Mouse (Mus musculus): Measurements from ENCODE around the gene Znrf1. TPM values are rescaled to one million over a fixed set of nuclear protein-coding genes. Genes with fewer than 3 reads are reported as not detected.
A peak's percentile ranks its signal among the peaks of the same experiment; 100 is the strongest.

The Znrf1 gene
- polyA plus RNA-seq, 1 experiment from 2014 or later: 44.8 TPM

DNA sequence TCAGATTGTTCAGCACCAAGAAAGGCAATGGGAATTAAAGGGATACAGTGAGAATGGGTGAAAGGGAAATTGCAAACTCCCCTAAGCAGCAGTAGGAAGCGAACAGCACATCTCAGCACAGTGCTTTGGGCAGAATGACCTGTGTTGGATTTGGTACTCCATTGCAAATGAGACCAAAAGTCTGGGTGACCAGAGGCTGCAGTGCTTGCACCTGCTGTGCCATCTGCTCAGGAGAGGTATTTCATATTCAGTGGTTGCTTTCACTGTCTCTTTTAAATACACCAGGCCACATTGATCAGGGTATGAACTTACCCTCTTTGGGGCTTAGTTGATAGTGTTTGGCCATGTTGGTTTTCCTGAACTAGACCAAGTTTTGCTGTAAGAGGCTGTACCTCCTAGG, 43.4 kb downstream of the Znrf1 start:
- peaks cover 78% of the 10 kb centered on the region for H3K36me3 ChIP-seq

DNA sequence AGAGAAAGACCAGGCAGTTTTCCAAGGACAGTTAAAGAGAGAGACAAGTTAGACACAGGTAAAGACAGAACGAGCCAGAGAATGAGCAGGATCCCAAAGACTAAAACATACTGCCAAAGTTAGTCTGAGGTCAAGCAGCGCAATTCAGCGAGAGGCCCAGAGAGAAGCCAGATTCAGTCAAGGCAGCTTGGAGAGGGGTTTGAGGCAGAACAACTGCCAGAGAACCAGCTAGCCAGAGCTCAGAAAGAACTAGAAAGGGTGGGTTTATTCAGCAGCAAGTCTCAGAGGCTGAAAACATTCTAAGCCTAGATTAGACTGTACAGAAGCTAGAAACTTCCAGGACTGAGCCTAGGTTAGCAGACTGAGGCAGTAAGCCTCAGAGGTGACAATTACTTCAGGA, 44.4 kb downstream of the Znrf1 start:
- peaks cover 75% of the 10 kb centered on the region for H3K36me3 ChIP-seq
- no peaks in the 10 kb centered on the region for H3K4me1 ChIP-seq
- 90% methylated on average over 3 of the region's 3 CpGs for WGBS
- no peak overlapping the region for H3K4me3 ChIP-seq
- H3K27me3 ChIP-seq (ENCODE audit: low read depth, poor library complexity, severe bottlenecking): no peaks in the 10 kb centered on the region
- DNase-seq (ENCODE audit: low spot score): no peak
- H3K27ac ChIP-seq: no peak overlapping the region
- H3K9me3 ChIP-seq (replicated peaks): no peaks in the 10 kb centered on the region

More for the DNA sequence above, 43.4 kb downstream of the Znrf1 start:
- DNase-seq (ENCODE audit: low spot score): no peak
- Histone ChIP-seq H3K4me3 (no peak overlapping the region), H3K9me3 (replicated peaks) (no peaks in the 10 kb centered on the region), H3K4me1 (no peaks in the 10 kb centered on the region), H3K27ac (no peak overlapping the region), H3K27me3 (ENCODE audit: low read depth, poor library complexity, severe bottlenecking) (no peaks in the 10 kb centered on the region)
- 97% methylated on average over 1 of the region's 1 CpGs for WGBS

DNA sequence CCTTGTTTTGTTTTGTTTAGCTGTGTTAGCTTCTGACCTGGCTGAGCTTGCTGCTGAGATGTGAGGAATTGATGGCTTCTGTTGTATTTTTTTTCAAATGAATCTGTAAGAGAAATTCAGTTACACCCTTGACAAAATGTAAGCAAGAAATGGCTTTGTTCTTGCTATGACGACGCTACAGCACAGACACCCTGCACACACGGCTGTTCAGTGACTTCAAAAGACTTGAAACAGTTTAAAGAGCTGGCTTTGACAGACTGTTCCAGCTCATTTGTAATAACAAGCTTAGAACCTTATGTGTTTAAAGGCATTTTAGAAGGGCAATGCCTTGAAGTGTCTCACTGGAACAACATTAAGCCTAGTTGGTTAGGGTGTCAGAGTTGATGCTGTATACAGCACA, 46.5 kb downstream of the Znrf1 start:
- WGBS: 80% methylated on average over 3 of the region's 3 CpGs
- Histone ChIP-seq H3K4me1 (no peaks in the 10 kb centered on the region), H3K4me3 (no peak overlapping the region), H3K27me3 (ENCODE audit: low read depth, poor library complexity, severe bottlenecking) (no peaks in the 10 kb centered on the region), H3K9me3 (replicated peaks) (no peaks in the 10 kb centered on the region), H3K27ac (no peak overlapping the region), H3K36me3 (peaks cover 61% of the 10 kb centered on the region)
- no peak for DNase-seq (ENCODE audit: low spot score)

DNA sequence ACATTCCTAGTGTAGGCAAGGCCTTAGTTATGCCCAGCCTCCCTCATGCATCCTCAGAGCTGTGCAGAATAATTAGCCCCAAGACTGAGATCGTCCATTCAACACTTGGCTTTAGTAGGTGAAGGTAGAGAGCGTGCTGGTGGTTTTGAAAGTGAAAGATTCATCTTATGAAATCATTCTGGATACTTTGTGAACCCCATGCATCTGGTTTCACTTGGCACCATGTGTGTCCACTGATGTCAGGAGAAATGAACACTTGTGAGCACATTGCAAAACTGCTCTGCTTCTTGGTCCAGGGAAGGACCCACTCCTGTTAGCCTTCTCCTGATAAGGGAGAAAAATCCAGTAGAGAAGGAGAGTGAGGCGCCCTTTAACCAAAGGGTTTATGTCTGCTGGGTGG, 49.0 kb downstream of the Znrf1 start:
- no peak for DNase-seq (ENCODE audit: low spot score)
- Histone ChIP-seq H3K36me3 (peaks cover 44% of the 10 kb centered on the region), H3K9me3 (replicated peaks) (no peaks in the 10 kb centered on the region), H3K4me3 (no peak overlapping the region), H3K27ac (no peak overlapping the region), H3K4me1 (no peaks in the 10 kb centered on the region), H3K27me3 (ENCODE audit: low read depth, poor library complexity, severe bottlenecking) (no peaks in the 10 kb centered on the region)
- 90% methylated on average over 3 of the region's 3 CpGs for WGBS

DNA sequence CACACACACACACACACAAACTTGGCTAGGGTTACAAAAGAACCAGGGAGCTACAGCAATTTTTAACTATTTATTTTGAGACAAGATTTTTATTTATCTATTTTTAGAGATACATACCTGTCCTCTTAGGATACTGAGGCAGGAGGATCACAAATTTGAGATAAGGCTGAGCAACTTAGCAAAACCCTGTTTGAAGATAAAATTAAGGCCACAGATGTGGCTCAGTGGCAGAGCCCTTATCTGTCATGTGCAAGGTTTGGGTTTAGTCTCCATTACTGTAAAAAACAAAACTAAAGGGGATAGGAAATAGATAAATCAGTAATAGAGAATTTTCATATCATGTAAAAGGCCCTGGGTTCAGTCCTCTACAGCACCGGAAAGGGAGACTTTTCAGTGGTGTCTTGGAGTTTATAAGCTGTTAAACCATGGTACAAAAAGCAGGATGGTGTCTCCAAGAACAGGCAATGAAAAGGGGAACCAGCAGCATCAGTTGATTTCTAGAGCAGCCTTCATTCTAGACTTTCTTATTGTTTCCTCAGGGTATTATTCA, 51.7 kb downstream of the Znrf1 start:
- 88% methylated on average over 1 of the region's 1 CpGs for WGBS

DNA sequence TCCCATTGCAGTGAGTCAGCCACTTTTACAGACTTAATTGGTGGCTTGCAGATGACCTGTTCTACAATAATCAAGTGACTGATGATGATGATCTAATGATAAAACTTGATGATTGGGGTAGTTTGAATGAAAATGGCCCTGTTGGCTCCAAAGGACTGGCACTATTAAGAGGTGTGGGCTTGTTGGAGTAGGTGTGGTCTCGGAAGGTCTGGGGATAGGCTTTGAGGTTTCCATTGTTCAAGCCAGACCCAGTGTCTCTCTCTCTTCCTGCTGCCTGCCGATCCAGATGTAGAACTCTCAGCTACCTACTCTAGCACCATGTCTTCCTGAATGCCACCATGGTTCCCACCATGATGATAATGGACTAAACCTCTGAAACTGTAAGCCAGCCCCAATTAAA, 52.4 kb downstream of the Znrf1 start:
- Histone ChIP-seq H3K4me1 (no peaks in the 10 kb centered on the region), H3K27ac (no peak overlapping the region), H3K4me3 (no peak overlapping the region), H3K27me3 (ENCODE audit: low read depth, poor library complexity, severe bottlenecking) (no peaks in the 10 kb centered on the region), H3K36me3 (peaks cover 40% of the 10 kb centered on the region), H3K9me3 (replicated peaks) (no peaks in the 10 kb centered on the region)
- WGBS: 84% methylated on average over 2 of the region's 2 CpGs
- no peak for DNase-seq (ENCODE audit: low spot score)

More for the DNA sequence above, 51.7 kb downstream of the Znrf1 start:
- no peak for DNase-seq (ENCODE audit: low spot score)
- Histone ChIP-seq H3K4me3 (no peak overlapping the region), H3K27me3 (ENCODE audit: low read depth, poor library complexity, severe bottlenecking) (no peaks in the 10 kb centered on the region), H3K36me3 (peaks cover 46% of the 10 kb centered on the region), H3K9me3 (replicated peaks) (no peaks in the 10 kb centered on the region), H3K4me1 (no peaks in the 10 kb centered on the region), H3K27ac (no peak overlapping the region)

DNA sequence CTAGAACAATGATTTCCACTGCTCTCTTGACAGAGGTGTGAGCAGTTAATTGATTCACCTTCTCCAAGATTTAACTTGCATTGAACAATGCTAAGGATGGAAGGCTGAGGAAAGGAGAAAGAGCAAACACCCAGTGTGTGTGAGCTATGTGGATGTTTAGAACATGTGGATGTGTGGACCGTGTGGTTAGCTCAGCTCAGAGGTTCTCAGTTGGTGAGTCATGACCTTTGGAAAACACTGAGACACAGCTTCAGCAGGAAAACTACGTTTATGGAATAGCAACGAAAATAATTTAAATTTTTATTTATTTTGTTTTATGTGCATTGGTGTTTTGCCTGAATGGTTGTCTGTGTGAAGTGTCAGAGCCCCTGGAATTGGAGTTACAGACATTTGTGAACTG, 54.3 kb downstream of the Znrf1 start:
- Histone ChIP-seq H3K9me3 (replicated peaks) (no peaks in the 10 kb centered on the region), H3K27ac (no peak overlapping the region), H3K27me3 (ENCODE audit: low read depth, poor library complexity, severe bottlenecking) (no peaks in the 10 kb centered on the region), H3K4me1 (0 out of 2 replicates have a peak, but pooled peaks cover 2% of the 10 kb centered on the region), H3K4me3 (no peak overlapping the region), H3K36me3 (peaks cover 27% of the 10 kb centered on the region)
- WGBS: 96% methylated on average over 3 of the region's 3 CpGs
- no peak for DNase-seq (ENCODE audit: low spot score)

DNA sequence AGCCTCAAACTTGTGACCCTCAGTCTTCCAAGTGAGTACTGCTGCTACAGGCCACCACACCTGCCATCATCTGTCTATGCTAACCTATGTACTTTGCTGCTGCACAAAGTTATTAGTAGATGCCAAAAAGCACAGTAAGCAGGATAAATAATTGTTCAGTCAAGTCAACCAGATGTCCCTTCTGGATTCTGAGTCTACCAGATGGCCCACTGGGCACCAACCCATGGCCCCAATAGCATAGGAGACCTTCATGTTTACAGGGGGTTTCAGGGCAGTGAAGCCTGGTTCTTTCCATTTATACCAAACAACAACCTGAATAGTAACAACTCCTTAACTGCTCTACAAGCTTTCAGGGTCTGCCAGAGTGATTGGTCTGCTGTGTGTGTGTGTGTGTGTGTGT, 55.3 kb downstream of the Znrf1 start:
- Histone ChIP-seq H3K9me3 (replicated peaks) (no peaks in the 10 kb centered on the region), H3K4me1 (peaks cover 10% of the 10 kb centered on the region), H3K4me3 (no peak overlapping the region), H3K27me3 (ENCODE audit: low read depth, poor library complexity, severe bottlenecking) (no peaks in the 10 kb centered on the region), H3K27ac (no peak overlapping the region), H3K36me3 (peaks cover 27% of the 10 kb centered on the region)
- DNase-seq (ENCODE audit: low spot score): no peak

DNA sequence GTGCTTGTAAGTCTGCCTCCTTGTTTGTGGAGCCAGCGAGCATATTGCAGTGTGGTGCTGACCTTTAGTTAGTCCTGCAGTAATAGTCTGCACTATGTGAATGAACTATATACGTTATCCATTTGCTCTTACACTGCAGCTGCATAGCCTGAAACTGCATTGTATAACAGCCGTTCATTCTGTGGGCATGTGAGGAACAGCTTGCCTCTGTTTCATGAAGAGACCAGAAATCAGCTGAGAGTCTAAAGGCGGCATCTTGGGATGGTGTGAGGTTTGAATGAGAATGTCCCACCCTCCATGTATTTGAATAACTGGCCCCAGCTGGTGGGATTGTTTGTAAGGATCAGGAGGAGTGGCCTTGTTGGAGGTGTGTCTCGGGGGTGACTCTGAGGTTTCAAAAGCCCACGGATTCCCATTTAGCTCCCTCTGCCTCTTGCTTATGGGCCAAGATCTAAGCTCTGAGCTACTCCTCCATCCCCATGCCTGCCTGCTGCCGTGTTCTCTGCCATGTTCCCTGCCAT, 56.6 kb downstream of the Znrf1 start:
- peaks cover 23% of the 10 kb centered on the region for H3K4me1 ChIP-seq
- no peaks in the 10 kb centered on the region for H3K27me3 ChIP-seq (ENCODE audit: low read depth, poor library complexity, severe bottlenecking)
- no peak for DNase-seq (ENCODE audit: low spot score)
- WGBS: 93% methylated on average over 7 of the region's 7 CpGs
- H3K36me3 ChIP-seq: peaks cover 24% of the 10 kb centered on the region
- no peak overlapping the region for H3K27ac ChIP-seq
- no peaks in the 10 kb centered on the region for H3K9me3 ChIP-seq (replicated peaks)
- no peak overlapping the region for H3K4me3 ChIP-seq

DNA sequence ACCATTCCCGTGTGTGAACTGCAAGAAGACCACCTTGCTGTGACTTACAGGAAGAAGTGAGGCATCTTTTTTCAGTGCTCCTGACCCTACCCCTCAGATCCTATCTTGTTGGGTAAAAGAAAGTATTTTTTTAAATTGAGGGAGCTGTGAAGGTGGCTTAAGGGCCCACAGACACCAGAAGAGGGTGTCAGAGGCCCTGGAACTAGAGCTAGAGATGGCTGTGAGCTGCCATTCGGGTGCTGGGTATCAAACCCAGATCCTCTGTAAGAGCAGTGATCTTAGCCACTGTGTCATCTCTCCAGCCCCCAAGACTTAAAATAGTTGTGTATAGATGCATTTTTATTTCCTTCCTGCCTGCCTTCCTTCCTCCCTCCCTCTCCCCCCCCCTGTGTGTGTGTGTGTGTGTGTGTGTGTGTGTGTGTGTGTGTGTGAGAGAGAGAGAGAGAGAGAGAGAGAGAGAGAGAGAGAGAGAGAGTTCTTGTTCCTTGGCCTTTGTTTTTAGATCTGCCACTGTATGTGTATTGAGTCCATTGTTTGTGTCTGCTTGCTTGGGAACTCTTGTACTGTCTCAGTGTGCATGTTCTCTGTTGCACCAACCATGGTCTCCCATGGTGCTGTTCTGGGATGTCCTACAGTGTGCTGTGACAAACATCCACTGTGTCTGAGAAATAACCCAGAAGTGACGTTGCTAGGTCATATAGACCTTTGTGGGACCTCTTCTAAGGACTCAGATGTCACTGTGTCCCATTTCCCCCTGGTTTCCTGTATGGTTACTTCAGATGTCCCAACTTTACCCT, 58.3 kb downstream of the Znrf1 start:
- WGBS: 82% methylated on average over 3 of the region's 3 CpGs
- no peak for DNase-seq (ENCODE audit: low spot score)
- Histone ChIP-seq H3K9me3 (replicated peaks) (no peaks in the 10 kb centered on the region), H3K27me3 (ENCODE audit: low read depth, poor library complexity, severe bottlenecking) (no peaks in the 10 kb centered on the region), H3K4me1 (peaks cover 24% of the 10 kb centered on the region), H3K27ac (no peak overlapping the region), H3K36me3 (peaks cover 24% of the 10 kb centered on the region), H3K4me3 (no peak overlapping the region)

DNA sequence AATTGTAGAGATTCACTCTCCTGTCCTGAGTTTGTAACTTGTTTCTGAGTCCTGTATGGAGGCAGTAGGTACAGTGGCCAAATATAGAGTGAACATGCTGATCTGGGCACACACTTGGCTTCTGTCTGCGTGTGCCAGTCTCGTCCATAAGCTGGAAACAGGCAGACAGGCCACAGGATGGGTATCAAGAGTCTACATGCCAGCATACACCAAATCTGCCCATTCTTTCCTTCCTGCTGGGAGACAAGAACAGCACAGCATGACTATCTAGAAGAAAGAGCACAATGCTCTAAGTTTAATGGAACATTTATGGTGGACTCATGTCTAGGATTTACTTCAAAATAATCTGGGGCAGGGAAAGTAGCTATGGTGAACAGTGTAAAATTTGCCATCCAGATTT, 59.1 kb downstream of the Znrf1 start:
- WGBS: 94% methylated on average over 2 of the region's 2 CpGs
- Histone ChIP-seq H3K4me3 (no peak overlapping the region), H3K4me1 (peaks cover 24% of the 10 kb centered on the region), H3K36me3 (peaks cover 18% of the 10 kb centered on the region), H3K9me3 (replicated peaks) (no peaks in the 10 kb centered on the region), H3K27me3 (ENCODE audit: low read depth, poor library complexity, severe bottlenecking) (no peaks in the 10 kb centered on the region), H3K27ac (no peak overlapping the region)
- DNase-seq (ENCODE audit: low spot score): no peak

DNA sequence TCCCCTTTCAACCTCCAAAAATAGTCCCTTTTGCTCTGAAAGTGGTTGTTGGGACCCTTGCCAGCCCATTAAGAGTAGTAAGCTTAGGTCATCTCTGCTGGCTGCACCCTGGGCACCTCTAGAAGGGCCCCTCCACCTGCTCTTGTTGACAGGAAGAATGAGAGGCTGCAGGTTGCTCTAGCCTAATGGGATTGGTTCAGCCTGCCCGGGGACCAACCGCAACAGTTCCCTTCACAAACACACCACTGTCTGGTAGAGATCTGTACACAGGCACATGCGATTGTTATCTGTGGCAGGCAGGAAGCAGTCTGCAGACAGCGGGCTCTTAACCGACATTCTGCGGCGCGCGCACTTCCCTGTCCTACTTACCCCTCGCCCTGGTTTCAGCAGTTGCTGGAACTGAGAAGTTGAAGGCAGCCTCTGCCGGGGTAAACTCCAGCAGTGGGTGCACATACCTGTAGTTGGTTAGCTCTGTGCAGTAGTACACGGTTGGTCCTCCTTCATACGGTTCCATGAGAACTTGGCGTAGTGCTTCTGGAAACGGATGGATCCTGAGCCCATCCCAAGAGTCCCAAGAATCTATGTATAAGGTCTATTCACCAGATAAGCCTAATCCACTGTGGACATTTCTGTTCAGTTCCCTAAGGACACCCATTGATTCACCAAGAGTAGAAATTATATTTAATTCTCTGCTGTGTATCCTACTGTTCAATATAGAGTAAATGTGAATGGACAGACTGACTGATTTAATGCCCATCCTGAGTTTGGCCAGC, 60.0 kb downstream of the Znrf1 start:
- Histone ChIP-seq H3K27me3 (ENCODE audit: low read depth, poor library complexity, severe bottlenecking) (no peaks in the 10 kb centered on the region), H3K36me3 (peaks cover 18% of the 10 kb centered on the region), H3K4me3 (no peak overlapping the region), H3K4me1 (peaks cover 24% of the 10 kb centered on the region), H3K9me3 (replicated peaks) (no peaks in the 10 kb centered on the region), H3K27ac (0 out of 2 replicates have a peak overlapping the region, but pooled peaks have one; percentile 3)
- 86% methylated on average over 15 of the region's 15 CpGs for WGBS
- DNase-seq (ENCODE audit: low spot score): no peak

DNA sequence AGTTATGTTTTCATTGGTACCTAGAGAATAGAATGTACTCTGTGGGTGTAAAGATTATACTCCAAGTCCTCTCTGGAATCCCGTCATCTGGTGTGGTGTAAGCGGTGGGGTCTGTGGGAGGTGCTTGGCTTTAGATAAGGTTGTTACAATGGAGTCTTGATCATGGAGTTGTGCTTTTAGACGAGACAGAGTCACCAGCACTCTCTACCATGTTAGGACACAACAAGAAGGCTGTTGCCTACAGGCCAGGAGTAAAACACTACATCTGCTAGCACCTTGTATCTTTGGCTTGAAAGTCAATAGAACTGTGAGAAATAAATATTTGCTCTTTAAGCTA, 60.6 kb downstream of the Znrf1 start:
- 78% methylated on average over 3 of the region's 3 CpGs for WGBS
- Histone ChIP-seq H3K36me3 (peaks cover 16% of the 10 kb centered on the region), H3K27ac (no peak overlapping the region), H3K9me3 (replicated peaks) (no peaks in the 10 kb centered on the region), H3K4me3 (no peak overlapping the region), H3K27me3 (ENCODE audit: low read depth, poor library complexity, severe bottlenecking) (no peaks in the 10 kb centered on the region), H3K4me1 (peaks cover 24% of the 10 kb centered on the region)
- DNase-seq (ENCODE audit: low spot score): no peak

Measured in limb, embryonic 10.5 days (tissue).